Mouse (Mus musculus): Measurements from ENCODE around the gene Amigo2. TPM values are rescaled to one million over a fixed set of nuclear protein-coding genes. Genes with fewer than 3 reads are reported as not detected.

The Amigo2 gene
- polyA plus RNA-seq, 1 experiment from 2014 or later, result 4.4 TPM

DNA sequence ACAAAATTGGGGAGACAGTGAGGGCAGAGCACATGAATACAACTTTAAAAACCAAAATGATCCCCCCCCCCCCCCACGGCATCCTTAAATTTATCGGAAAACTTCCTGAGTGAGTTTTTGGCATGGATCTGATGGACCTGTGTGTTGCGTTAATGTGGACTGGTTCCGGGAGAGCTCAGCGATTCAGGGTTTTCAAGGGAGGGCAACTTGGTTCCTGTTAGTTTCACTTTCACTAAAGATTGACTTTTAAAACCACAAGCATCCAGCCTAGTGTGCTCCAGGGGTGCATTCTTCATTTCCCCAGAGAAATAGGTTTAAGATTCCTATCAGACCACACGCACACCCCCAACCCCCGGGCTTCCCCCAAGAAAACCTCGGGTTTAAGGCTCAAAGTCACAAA lies 1.2 kb upstream of the Amigo2 start:
- WGBS, result 59% methylated on average over 8 of the region's 8 CpGs
- ATAC-seq (ENCODE audit: insufficient number of reproducible peaks, low FRiP score, low TSS enrichment, low read depth), result no peak
- no peaks in the 10 kb centered on the region for H3K9me3 ChIP-seq (ENCODE audit: control insufficient read depth, low read length)
- H3K4me2 ChIP-seq (ENCODE audit: low read depth, severe bottlenecking), result peak overlapping the region; percentile 93; the same call in 1 of the 2 replicates
- no peak overlapping the region for H3K27ac ChIP-seq (replicated peaks; ENCODE audit: low read depth, low read length)
- H3K4me3 ChIP-seq (ENCODE audit: low read depth, low read length), result peak overlapping the region; percentile 74; the same call in 1 of the 2 replicates
- peaks cover 3% of the 10 kb centered on the region; the same call in 1 of the 2 replicates for H3K27me3 ChIP-seq (ENCODE audit: control insufficient read depth, insufficient read depth, low read length)
- H3K4me1 ChIP-seq (ENCODE audit: control insufficient read depth, insufficient read depth, low read length), result peaks cover 2% of the 10 kb centered on the region; the same call in 1 of the 2 replicates
- no peak for DNase-seq (ENCODE audit: low spot score)
- H3K9ac ChIP-seq (ENCODE audit: low read length), result no peak overlapping the region
- no peaks in the 10 kb centered on the region for H3K36me3 ChIP-seq (ENCODE audit: control insufficient read depth, insufficient read depth, low read length)

DNA sequence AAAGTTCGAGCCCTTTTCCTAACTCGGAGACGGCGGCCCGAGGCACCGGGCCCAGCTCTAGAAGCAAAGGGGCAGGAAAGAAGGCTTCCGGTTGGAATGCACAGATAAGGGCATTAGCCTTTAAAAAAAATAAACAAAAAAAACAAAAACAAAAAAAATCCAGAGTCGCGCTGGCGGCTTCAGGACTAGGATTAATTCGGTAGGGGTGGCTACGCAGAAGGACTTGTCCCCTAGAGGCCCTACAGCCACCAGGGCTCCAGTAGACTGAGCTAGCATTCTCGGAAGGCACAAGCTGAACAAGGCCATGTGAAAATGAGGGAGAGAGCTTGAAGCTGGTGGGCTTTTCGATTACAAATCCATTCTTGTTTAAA lies 689 bp upstream of the Amigo2 start:
- H3K36me3 ChIP-seq (ENCODE audit: control insufficient read depth, insufficient read depth, low read length), result no peaks in the 10 kb centered on the region
- H3K9ac ChIP-seq (ENCODE audit: low read length), result peak overlapping the region; percentile 89
- DNase-seq (ENCODE audit: low spot score) (peak; percentile 62), ATAC-seq (ENCODE audit: insufficient number of reproducible peaks, low FRiP score, low TSS enrichment, low read depth) (peak; percentile 23; the same call in 1 of the 2 replicates)
- no peaks in the 10 kb centered on the region for H3K9me3 ChIP-seq (ENCODE audit: control insufficient read depth, low read length)
- H3K27ac ChIP-seq (replicated peaks; ENCODE audit: low read depth, low read length), result peak overlapping the region; percentile 21; the same call in 1 of the 2 replicates
- peak overlapping the region; percentile 74 for H3K4me3 ChIP-seq (ENCODE audit: low read depth, low read length)
- H3K4me1 ChIP-seq (ENCODE audit: control insufficient read depth, insufficient read depth, low read length), result peaks cover 2% of the 10 kb centered on the region; the same call in 1 of the 2 replicates
- peak overlapping the region; percentile 93 for H3K4me2 ChIP-seq (ENCODE audit: low read depth, severe bottlenecking)
- 2% methylated on average over 14 of the region's 14 CpGs for WGBS
- H3K27me3 ChIP-seq (ENCODE audit: control insufficient read depth, insufficient read depth, low read length), result peaks cover 3% of the 10 kb centered on the region; the same call in 1 of the 2 replicates

DNA sequence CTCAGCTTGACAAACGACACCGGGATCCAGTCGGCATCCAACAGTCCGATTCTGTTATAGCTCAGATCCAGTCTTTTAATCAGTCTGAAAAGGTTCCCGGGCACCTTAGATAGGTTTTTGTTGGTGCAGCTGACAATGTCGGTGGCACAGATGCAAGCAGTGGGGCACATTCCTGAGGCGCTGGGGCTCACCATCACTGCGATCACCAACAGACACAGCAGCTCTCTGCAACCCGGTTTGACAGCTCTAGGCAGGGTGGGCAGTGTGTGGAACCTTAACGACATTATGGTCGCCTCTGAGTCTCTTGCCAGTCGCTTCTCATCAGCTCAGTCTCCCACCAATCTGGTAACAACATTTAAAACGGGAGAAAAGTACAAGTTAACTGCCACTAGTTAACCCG lies 831 bp downstream of the Amigo2 start:
- peaks cover 3% of the 10 kb centered on the region; the same call in 1 of the 2 replicates for H3K27me3 ChIP-seq (ENCODE audit: control insufficient read depth, insufficient read depth, low read length)
- H3K27ac ChIP-seq (replicated peaks; ENCODE audit: low read depth, low read length), result no peak overlapping the region
- peak overlapping the region; percentile 93 for H3K4me2 ChIP-seq (ENCODE audit: low read depth, severe bottlenecking)
- 29% methylated on average over 14 of the region's 14 CpGs for whole genome bisulfite sequencing
- H3K36me3 ChIP-seq (ENCODE audit: control insufficient read depth, insufficient read depth, low read length), result no peaks in the 10 kb centered on the region
- DNase-seq (ENCODE audit: low spot score), result peak; percentile 34
- H3K4me3 ChIP-seq (ENCODE audit: low read depth, low read length), result peak overlapping the region; percentile 74; the same call in 1 of the 2 replicates
- ATAC-seq (ENCODE audit: insufficient number of reproducible peaks, low FRiP score, low TSS enrichment, low read depth), result no peak
- no peak overlapping the region for H3K9ac ChIP-seq (ENCODE audit: low read length)
- H3K4me1 ChIP-seq (ENCODE audit: control insufficient read depth, insufficient read depth, low read length), result peaks cover 2% of the 10 kb centered on the region; the same call in 1 of the 2 replicates
- H3K9me3 ChIP-seq (ENCODE audit: control insufficient read depth, low read length), result no peaks in the 10 kb centered on the region

DNA sequence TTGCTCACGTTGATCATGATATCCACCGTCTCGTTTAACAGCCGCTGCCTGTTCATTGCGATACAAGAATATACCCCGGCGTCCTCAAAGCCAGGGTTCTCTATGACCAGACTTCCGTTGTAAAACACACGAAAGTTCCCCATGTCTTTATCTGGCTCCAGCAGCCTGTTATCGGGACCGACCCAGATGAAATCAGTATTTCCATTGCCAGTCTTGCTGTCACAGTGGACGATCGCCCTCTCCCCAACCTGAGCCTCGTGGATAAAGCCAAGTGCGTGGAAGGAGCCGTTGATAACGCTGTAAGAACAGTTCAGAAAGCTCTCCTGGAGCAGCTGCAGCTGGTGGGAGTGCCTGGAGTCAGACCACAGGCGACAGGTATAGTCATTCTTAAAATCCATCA lies 1.7 kb downstream of the Amigo2 start:
- Histone ChIP-seq H3K4me3 (ENCODE audit: low read depth, low read length) (no peak overlapping the region), H3K9ac (ENCODE audit: low read length) (no peak overlapping the region), H3K27me3 (ENCODE audit: control insufficient read depth, insufficient read depth, low read length) (peaks cover 3% of the 10 kb centered on the region; the same call in 1 of the 2 replicates), H3K4me2 (ENCODE audit: low read depth, severe bottlenecking) (no peak overlapping the region), H3K27ac (replicated peaks; ENCODE audit: low read depth, low read length) (no peak overlapping the region), H3K9me3 (ENCODE audit: control insufficient read depth, low read length) (no peaks in the 10 kb centered on the region), H3K36me3 (ENCODE audit: control insufficient read depth, insufficient read depth, low read length) (no peaks in the 10 kb centered on the region), H3K4me1 (ENCODE audit: control insufficient read depth, insufficient read depth, low read length) (peaks cover 2% of the 10 kb centered on the region; the same call in 1 of the 2 replicates)
- DNase-seq (ENCODE audit: low spot score) (no peak), ATAC-seq (ENCODE audit: insufficient number of reproducible peaks, low FRiP score, low TSS enrichment, low read depth) (no peak)
- WGBS, result 87% methylated on average over 18 of the region's 18 CpGs

DNA sequence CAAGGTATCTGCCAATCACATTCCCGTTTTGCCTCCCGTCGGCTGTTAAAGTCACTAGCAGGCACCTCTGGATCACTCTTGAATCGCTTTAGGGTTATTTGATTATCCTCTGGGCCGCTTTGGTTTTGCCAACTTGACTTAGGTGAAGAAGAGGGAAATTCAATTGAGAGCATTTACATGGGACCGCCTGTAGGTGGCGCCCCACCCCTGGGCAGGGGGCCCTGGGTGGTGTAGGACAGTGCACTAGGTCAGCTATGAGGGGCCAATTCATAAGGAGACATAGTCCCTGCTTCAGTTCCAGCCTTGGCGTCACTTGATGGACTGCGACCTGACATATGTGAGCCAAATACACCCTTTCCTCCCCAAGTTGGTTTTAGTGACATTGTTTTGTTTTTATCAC lies 10.1 kb downstream of the Amigo2 start:
- peak; percentile 47 for DNase-seq (ENCODE audit: low spot score)
- Histone ChIP-seq H3K4me2 (ENCODE audit: low read depth, severe bottlenecking) (no peak overlapping the region), H3K27me3 (ENCODE audit: control insufficient read depth, insufficient read depth, low read length) (no peaks in the 10 kb centered on the region), H3K9ac (ENCODE audit: low read length) (no peak overlapping the region), H3K27ac (replicated peaks; ENCODE audit: low read depth, low read length) (no peak overlapping the region), H3K9me3 (ENCODE audit: control insufficient read depth, low read length) (no peaks in the 10 kb centered on the region), H3K36me3 (ENCODE audit: control insufficient read depth, insufficient read depth, low read length) (no peaks in the 10 kb centered on the region), H3K4me3 (ENCODE audit: low read depth, low read length) (no peak overlapping the region), H3K4me1 (ENCODE audit: control insufficient read depth, insufficient read depth, low read length) (no peaks in the 10 kb centered on the region)
- ATAC-seq (ENCODE audit: insufficient number of reproducible peaks, low FRiP score, low TSS enrichment, low read depth), result no peak
- WGBS, result 42% methylated on average over 9 of the region's 9 CpGs

DNA sequence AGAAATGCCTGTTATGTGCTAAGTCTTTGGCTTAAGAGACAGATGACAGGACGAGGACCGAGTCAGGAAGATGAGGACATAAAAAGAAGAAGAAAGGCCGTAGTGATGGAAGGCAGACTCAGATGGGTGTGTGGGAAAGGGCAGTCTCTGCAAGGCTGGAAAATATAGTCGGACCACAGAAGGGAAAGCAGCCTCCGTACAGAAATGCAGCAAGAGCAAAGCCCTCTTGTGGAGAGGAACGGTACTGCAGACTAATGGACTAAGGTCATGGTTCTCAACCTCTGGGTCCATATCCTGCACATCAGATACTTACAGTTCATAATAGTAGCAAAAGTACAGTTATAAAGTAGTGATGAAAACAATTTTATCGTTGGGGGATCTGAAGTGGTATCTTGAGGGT lies 11.9 kb downstream of the Amigo2 start:
- DNase-seq (ENCODE audit: low spot score), result peak; percentile 83
- WGBS, result 34% methylated on average over 7 of the region's 7 CpGs
- Histone ChIP-seq H3K27ac (replicated peaks; ENCODE audit: low read depth, low read length) (no peak overlapping the region), H3K4me3 (ENCODE audit: low read depth, low read length) (no peak overlapping the region), H3K4me1 (ENCODE audit: control insufficient read depth, insufficient read depth, low read length) (no peaks in the 10 kb centered on the region), H3K27me3 (ENCODE audit: control insufficient read depth, insufficient read depth, low read length) (no peaks in the 10 kb centered on the region), H3K9me3 (ENCODE audit: control insufficient read depth, low read length) (no peaks in the 10 kb centered on the region), H3K36me3 (ENCODE audit: control insufficient read depth, insufficient read depth, low read length) (no peaks in the 10 kb centered on the region), H3K9ac (ENCODE audit: low read length) (no peak overlapping the region), H3K4me2 (ENCODE audit: low read depth, severe bottlenecking) (no peak overlapping the region)
- ATAC-seq (ENCODE audit: insufficient number of reproducible peaks, low FRiP score, low TSS enrichment, low read depth), result no peak

DNA sequence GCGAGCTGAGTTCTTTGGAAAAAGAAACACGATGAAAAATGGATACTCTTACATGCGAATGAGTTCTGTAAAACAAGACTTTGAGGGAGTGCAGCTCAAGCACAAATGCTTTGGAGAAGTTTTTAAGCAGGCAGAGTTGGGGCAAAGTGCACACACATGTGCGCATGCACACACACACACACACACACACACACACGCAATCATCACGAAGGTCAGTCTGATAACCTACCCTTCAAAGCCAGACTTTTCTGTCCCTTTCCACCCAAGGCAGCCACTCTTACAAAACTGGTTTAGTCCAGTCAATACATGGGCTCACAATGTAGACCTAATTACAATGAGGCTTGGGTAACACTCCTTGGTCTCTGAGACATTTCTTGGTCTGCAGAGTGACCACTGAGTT lies 13.0 kb downstream of the Amigo2 start:
- no peak overlapping the region for H3K27ac ChIP-seq (replicated peaks; ENCODE audit: low read depth, low read length)
- DNase-seq (ENCODE audit: low spot score), result no peak
- no peaks in the 10 kb centered on the region for H3K4me1 ChIP-seq (ENCODE audit: control insufficient read depth, insufficient read depth, low read length)
- WGBS, result 89% methylated on average over 6 of the region's 6 CpGs
- no peaks in the 10 kb centered on the region for H3K27me3 ChIP-seq (ENCODE audit: control insufficient read depth, insufficient read depth, low read length)
- ATAC-seq (ENCODE audit: insufficient number of reproducible peaks, low FRiP score, low TSS enrichment, low read depth), result no peak
- H3K9ac ChIP-seq (ENCODE audit: low read length), result no peak overlapping the region
- no peaks in the 10 kb centered on the region for H3K36me3 ChIP-seq (ENCODE audit: control insufficient read depth, insufficient read depth, low read length)
- no peaks in the 10 kb centered on the region for H3K9me3 ChIP-seq (ENCODE audit: control insufficient read depth, low read length)
- H3K4me2 ChIP-seq (ENCODE audit: low read depth, severe bottlenecking), result no peak overlapping the region
- H3K4me3 ChIP-seq (ENCODE audit: low read depth, low read length), result no peak overlapping the region

DNA sequence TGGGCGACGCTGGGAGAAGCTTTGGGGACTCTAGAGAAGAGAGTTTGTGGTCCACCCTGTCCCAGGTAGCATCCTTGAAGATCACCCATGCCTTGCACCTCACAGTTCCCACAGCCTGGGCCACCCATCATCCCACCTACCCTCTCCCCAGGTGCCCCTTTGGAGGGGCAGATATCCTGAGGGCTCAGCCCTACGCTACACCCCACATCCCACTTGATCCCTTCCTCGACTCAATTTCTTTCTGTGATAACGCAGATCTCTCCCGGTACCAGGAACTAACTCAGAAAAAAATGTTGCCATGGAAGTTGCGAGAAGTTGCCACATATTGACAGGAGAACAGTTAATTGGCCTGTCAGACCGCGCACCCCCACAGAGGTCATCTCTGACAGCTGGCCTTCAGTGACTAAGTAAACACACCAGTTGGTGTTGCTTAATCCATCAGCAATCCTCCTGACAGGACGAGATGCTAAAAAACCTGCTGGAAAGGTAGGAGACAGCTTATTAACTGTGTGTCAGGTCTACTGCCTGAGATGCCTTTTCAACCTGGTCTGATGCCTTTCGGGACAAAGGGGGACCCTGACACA lies 17.5 kb downstream of the Amigo2 start:
- Histone ChIP-seq H3K4me2 (ENCODE audit: low read depth, severe bottlenecking) (no peak overlapping the region), H3K4me1 (ENCODE audit: control insufficient read depth, insufficient read depth, low read length) (no peaks in the 10 kb centered on the region), H3K9me3 (ENCODE audit: control insufficient read depth, low read length) (no peaks in the 10 kb centered on the region), H3K36me3 (ENCODE audit: control insufficient read depth, insufficient read depth, low read length) (no peaks in the 10 kb centered on the region), H3K9ac (ENCODE audit: low read length) (no peak overlapping the region), H3K27ac (replicated peaks; ENCODE audit: low read depth, low read length) (no peak overlapping the region), H3K27me3 (ENCODE audit: control insufficient read depth, insufficient read depth, low read length) (no peaks in the 10 kb centered on the region), H3K4me3 (ENCODE audit: low read depth, low read length) (no peak overlapping the region)
- WGBS, result 89% methylated on average over 11 of the region's 11 CpGs
- no peak for ATAC-seq (ENCODE audit: insufficient number of reproducible peaks, low FRiP score, low TSS enrichment, low read depth)
- no peak for DNase-seq (ENCODE audit: low spot score)

DNA sequence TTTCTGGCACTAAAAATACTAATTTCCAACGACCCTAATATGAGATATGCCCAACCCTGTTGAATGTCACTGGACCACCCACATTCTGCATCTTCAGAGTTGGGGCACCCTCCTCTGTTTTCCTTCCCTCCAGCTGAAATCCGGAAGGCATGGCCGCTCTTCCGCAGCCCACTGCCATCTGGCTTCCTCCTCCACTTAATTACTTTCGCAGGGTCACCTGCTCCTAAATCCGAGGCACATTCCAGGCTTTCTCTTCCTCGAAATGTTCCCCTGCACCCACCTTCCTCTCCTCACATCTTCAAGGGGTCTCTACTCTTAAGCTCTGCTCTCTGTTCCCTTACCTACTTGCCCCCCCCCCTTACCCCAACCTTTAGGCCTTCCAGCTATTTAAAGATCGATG lies 23.1 kb downstream of the Amigo2 start:
- no peaks in the 10 kb centered on the region for H3K4me1 ChIP-seq (ENCODE audit: control insufficient read depth, insufficient read depth, low read length)
- no peaks in the 10 kb centered on the region for H3K27me3 ChIP-seq (ENCODE audit: control insufficient read depth, insufficient read depth, low read length)
- ATAC-seq (ENCODE audit: insufficient number of reproducible peaks, low FRiP score, low TSS enrichment, low read depth) (no peak), DNase-seq (ENCODE audit: low spot score) (no peak)
- H3K4me3 ChIP-seq (ENCODE audit: low read depth, low read length), result no peak overlapping the region
- no peak overlapping the region for H3K4me2 ChIP-seq (ENCODE audit: low read depth, severe bottlenecking)
- H3K36me3 ChIP-seq (ENCODE audit: control insufficient read depth, insufficient read depth, low read length), result no peaks in the 10 kb centered on the region
- H3K9me3 ChIP-seq (ENCODE audit: control insufficient read depth, low read length), result no peaks in the 10 kb centered on the region
- H3K9ac ChIP-seq (ENCODE audit: low read length), result no peak overlapping the region
- 69% methylated on average over 8 of the region's 8 CpGs for WGBS
- H3K27ac ChIP-seq (replicated peaks; ENCODE audit: low read depth, low read length), result no peak overlapping the region

All from limb, embryonic 11.5 days (tissue).